Mouse (Mus musculus) right cerebral cortex, postnatal 25 days (tissue): ENCODE data around the gene Wdr45b.
"Not testable (repeated sequence)": the region's sequence is repeated elsewhere in the genome, so short reads cannot be mapped to it uniquely, and the experiment has no call there.

ENCODE experiments used
- DNase-seq: peaks from one replicate; pipeline ENCODE4 v3.0.0; 2022

Wdr45b gene

GRCm38 (mm10) chr11:121326681-121327080, 27.6 kb downstream of the Wdr45b start:
- DNase-seq, result no peak

- DNase-seq, result no peak
These were observed 28.2 kb downstream of the Wdr45b start for GRCm38 (mm10) chr11:121326034-121326433.

GRCm38 (mm10) chr11:121307712-121308111, 46.5 kb downstream of the Wdr45b start:
- not testable (repeated sequence) for DNase-seq

- peak; percentile 66 for DNase-seq
These were observed 47.6 kb downstream of the Wdr45b start for GRCm38 (mm10) chr11:121306608-121307007.

GRCm38 (mm10) chr11:121305371-121305770, 48.9 kb downstream of the Wdr45b start:
- peak; percentile 59 for DNase-seq

GRCm38 (mm10) chr11:121300265-121300664, 54.0 kb downstream of the Wdr45b start:
- DNase-seq, result no peak

GRCm38 (mm10) chr11:121298493-121298892, 55.8 kb downstream of the Wdr45b start:
- DNase-seq, result no peak

- no peak for DNase-seq
These were observed 59.5 kb downstream of the Wdr45b start for GRCm38 (mm10) chr11:121294771-121295170.

GRCm38 (mm10) chr11:121289859-121290258, 64.4 kb downstream of the Wdr45b start:
- no peak for DNase-seq

GRCm38 (mm10) chr11:121282911-121283310, 71.3 kb downstream of the Wdr45b start:
- no peak for DNase-seq

GRCm38 (mm10) chr11:121278011-121278410, 76.2 kb downstream of the Wdr45b start:
- no peak for DNase-seq

GRCm38 (mm10) chr11:121277516-121277915, 76.7 kb downstream of the Wdr45b start:
- no peak for DNase-seq
